Mouse (Mus musculus) stomach, embryonic 16.5 days (tissue): ENCODE results near the gene Adam10. TPM values are rescaled to one million over a fixed set of nuclear protein-coding genes. Genes with fewer than 3 reads are reported as not detected.

Experiments
- ATAC-seq: fragments of 200-750 bp; cut with Nextera tagmentation; 2 replicates; pipeline ENCODE4 v1.8.0; 2017; ENCODE audit warnings: moderate number of reproducible peaks, moderate TSS enrichment; ENCODE audit not compliant: insufficient read depth, low FRiP score
- H3K27ac ChIP-seq: fragments of 300-500 bp; sonication (generic); 2 replicates; pipeline ENCODE4 v1.5.1; 2014; ENCODE audit warnings: low read length
- H3K27me3 ChIP-seq: fragments of 300-500 bp; sonication (generic); 2 replicates; pipeline ENCODE4 v1.6.1; 2014; ENCODE audit warnings: low read length, control low read depth, mixed read lengths; ENCODE audit not compliant: control insufficient read depth, insufficient read depth
- H3K36me3 ChIP-seq: fragments of 300-500 bp; sonication (generic); 2 replicates; pipeline ENCODE4 v1.6.1; 2014; ENCODE audit warnings: low read length; ENCODE audit not compliant: control insufficient read depth, insufficient read depth
- H3K4me1 ChIP-seq: fragments of 300-500 bp; sonication (generic); 2 replicates; pipeline ENCODE4 v1.6.1; 2014; ENCODE audit warnings: low read length, control low read depth, mixed read lengths; ENCODE audit not compliant: control insufficient read depth, insufficient read depth
- H3K4me2 ChIP-seq: fragments of 300-500 bp; sonication (generic); 2 replicates; pipeline ENCODE4 v1.6.1; 2014; ENCODE audit warnings: low read depth, low read length, mixed read lengths
- H3K4me3 ChIP-seq: fragments of 300-500 bp; sonication (generic); replicated peaks from 2 replicates; pipeline ENCODE4 v1.5.1; 2014; ENCODE audit warnings: mild to moderate bottlenecking, low read length
- H3K9ac ChIP-seq: fragments of 300-500 bp; sonication (generic); 2 replicates; pipeline ENCODE4 v1.6.1; 2014; ENCODE audit warnings: low read length
- H3K9me3 ChIP-seq: fragments of 300-500 bp; sonication (generic); replicated peaks from 2 replicates; pipeline ENCODE4 v1.6.1; 2016; ENCODE audit warnings: low read length, control low read depth; ENCODE audit not compliant: control insufficient read depth
- WGBS: fragments of 180-500 bp; shearing (Covaris S2); extraction: QIAGEN DNeasy Blood & Tissue Kit; methylation state at CpG from one replicate; pipeline ENCODE4 v1.1.7; 2014; 5-methylcytosine and 5-hydroxymethylcytosine counted together
- polyA plus RNA-seq: library from polyadenylated mRNA; unstranded; fragments of >200 nt; fragmentation: Nextera tagmentation; extraction: Ambion mirVana; gene quantifications from 2 replicates; pipeline ENCODE4 v1.2.1, GENCODE M21; 2015

The Adam10 gene
- polyA plus RNA-seq, 1 experiment from 2014 or later = 85.7 TPM

GRCm38 (mm10) chr9:70731079-70731478 lies 52.3 kb downstream of the Adam10 start:
- H3K9me3 ChIP-seq = no peaks in the 10 kb centered on the region
- H3K27ac ChIP-seq = no peak overlapping the region
- no peak overlapping the region for H3K4me2 ChIP-seq
- no peak overlapping the region for H3K4me3 ChIP-seq
- H3K36me3 ChIP-seq = no peaks in the 10 kb centered on the region
- H3K4me1 ChIP-seq = no peaks in the 10 kb centered on the region; the same call in 1 of the 2 replicates
- no peaks in the 10 kb centered on the region for H3K27me3 ChIP-seq
- H3K9ac ChIP-seq = no peak overlapping the region
- no peak for ATAC-seq

- ATAC-seq = no peak
- H3K27me3 ChIP-seq = no peaks in the 10 kb centered on the region
- H3K4me2 ChIP-seq = no peak overlapping the region
Measured at GRCm38 (mm10) chr9:70733208-70733607, 54.4 kb downstream of the Adam10 start.

GRCm38 (mm10) chr9:70739998-70740397 lies 61.2 kb downstream of the Adam10 start:
- Histone ChIP-seq H3K4me2 (no peak overlapping the region), H3K36me3 (no peaks in the 10 kb centered on the region), H3K27me3 (no peaks in the 10 kb centered on the region), H3K27ac (no peak overlapping the region), H3K9me3 (no peaks in the 10 kb centered on the region), H3K4me1 (no peaks in the 10 kb centered on the region), H3K4me3 (no peak overlapping the region), H3K9ac (no peak overlapping the region)
- 83% methylated on average over 5 of the region's 5 CpGs for WGBS
- ATAC-seq = no peak

More at GRCm38 (mm10) chr9:70733208-70733607, 54.4 kb downstream of the Adam10 start:
- H3K4me3 ChIP-seq = no peak overlapping the region
- no peak overlapping the region for H3K9ac ChIP-seq
- H3K36me3 ChIP-seq = no peaks in the 10 kb centered on the region
- H3K27ac ChIP-seq = no peak overlapping the region
- 95% methylated on average over 2 of the region's 2 CpGs for WGBS
- H3K9me3 ChIP-seq = no peaks in the 10 kb centered on the region
- H3K4me1 ChIP-seq = no peaks in the 10 kb centered on the region

GRCm38 (mm10) chr9:70751504-70752222 lies 72.9 kb downstream of the Adam10 start:
- Histone ChIP-seq H3K27ac (no peak overlapping the region), H3K4me2 (no peak overlapping the region), H3K27me3 (no peaks in the 10 kb centered on the region), H3K4me1 (no peaks in the 10 kb centered on the region), H3K36me3 (0 out of 2 replicates have a peak, but pooled peaks cover 11% of the 10 kb centered on the region), H3K9me3 (no peaks in the 10 kb centered on the region), H3K9ac (no peak overlapping the region), H3K4me3 (no peak overlapping the region)
- no peak for ATAC-seq
- 81% methylated on average over 3 of the region's 3 CpGs for WGBS

DNA sequence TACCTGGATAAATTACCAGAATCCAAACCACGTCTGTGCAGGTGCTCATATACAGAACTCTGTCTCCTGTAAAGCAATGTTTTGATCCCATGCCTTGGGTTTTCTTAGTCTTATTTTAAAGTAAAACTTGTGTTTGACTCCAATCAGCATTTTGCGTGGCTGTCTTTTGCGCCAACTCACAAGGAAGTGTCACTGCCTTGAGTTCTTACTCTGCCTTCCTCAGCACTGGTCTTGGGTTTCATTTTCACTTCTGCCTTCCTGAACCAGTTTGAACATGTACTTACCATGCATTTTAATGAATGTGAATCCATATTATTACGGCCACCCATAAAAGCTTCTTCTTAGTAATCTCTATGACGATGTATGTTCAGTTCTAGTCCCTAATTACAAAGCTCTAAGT lies 82.2 kb downstream of the Adam10 start:
- WGBS = 84% methylated on average over 5 of the region's 5 CpGs
- ATAC-seq = no peak
- no peaks in the 10 kb centered on the region for H3K4me1 ChIP-seq
- H3K4me3 ChIP-seq = no peak overlapping the region
- H3K9me3 ChIP-seq = no peaks in the 10 kb centered on the region
- H3K27me3 ChIP-seq = no peaks in the 10 kb centered on the region
- no peak overlapping the region for H3K27ac ChIP-seq
- no peak overlapping the region for H3K9ac ChIP-seq
- H3K36me3 ChIP-seq = peaks cover 9% of the 10 kb centered on the region; the same call in 1 of the 2 replicates
- no peak overlapping the region for H3K4me2 ChIP-seq

GRCm38 (mm10) chr9:70775517-70775916 lies 96.7 kb downstream of the Adam10 start:
- ATAC-seq = no peak
- 92% methylated on average over 2 of the region's 2 CpGs for WGBS
- Histone ChIP-seq H3K4me3 (no peak overlapping the region), H3K36me3 (peaks cover 12% of the 10 kb centered on the region; the same call in 1 of the 2 replicates), H3K9me3 (no peaks in the 10 kb centered on the region), H3K9ac (no peak overlapping the region), H3K4me2 (no peak overlapping the region), H3K27me3 (no peaks in the 10 kb centered on the region), H3K27ac (no peak overlapping the region), H3K4me1 (no peaks in the 10 kb centered on the region)

- Histone ChIP-seq H3K9ac (no peak overlapping the region), H3K27me3 (no peaks in the 10 kb centered on the region), H3K4me2 (no peak overlapping the region), H3K4me3 (no peak overlapping the region), H3K4me1 (no peaks in the 10 kb centered on the region), H3K36me3 (0 out of 2 replicates have a peak, but pooled peaks cover 5% of the 10 kb centered on the region), H3K9me3 (no peaks in the 10 kb centered on the region), H3K27ac (no peak overlapping the region)
- no peak for ATAC-seq
- WGBS = 78% methylated on average over 3 of the region's 3 CpGs
Measured at GRCm38 (mm10) chr9:70782191-70782590, 103.4 kb downstream of the Adam10 start.

GRCm38 (mm10) chr9:70788705-70789104 lies 109.9 kb downstream of the Adam10 start:
- H3K9ac ChIP-seq = no peak overlapping the region
- H3K4me2 ChIP-seq = no peak overlapping the region
- no peak for ATAC-seq
- no peaks in the 10 kb centered on the region for H3K27me3 ChIP-seq
- no peak overlapping the region for H3K27ac ChIP-seq
- WGBS = 83% methylated on average over 7 of the region's 7 CpGs
- H3K4me3 ChIP-seq = no peak overlapping the region
- H3K4me1 ChIP-seq = no peaks in the 10 kb centered on the region
- no peaks in the 10 kb centered on the region for H3K9me3 ChIP-seq
- no peaks in the 10 kb centered on the region for H3K36me3 ChIP-seq

DNA sequence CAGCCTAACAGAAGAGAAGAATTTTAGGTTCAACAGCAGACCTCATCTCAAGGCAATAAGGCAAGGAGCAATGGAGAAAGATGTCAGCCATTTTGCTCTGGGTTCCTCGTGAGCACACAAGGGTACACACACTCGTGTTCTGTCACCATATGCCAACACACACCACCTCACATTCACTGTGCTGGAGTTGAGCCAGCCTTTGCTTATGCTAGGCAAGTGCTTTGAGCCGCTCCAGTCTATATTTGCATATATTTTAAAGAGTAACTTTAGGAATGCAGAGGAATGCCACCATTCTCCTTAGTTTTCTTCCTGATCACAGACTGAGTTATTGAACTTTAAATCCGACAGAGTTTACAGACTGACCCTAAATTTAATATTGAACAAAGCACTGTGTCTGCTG lies 111.8 kb downstream of the Adam10 start:
- Histone ChIP-seq H3K36me3 (no peaks in the 10 kb centered on the region), H3K27me3 (no peaks in the 10 kb centered on the region), H3K4me3 (no peak overlapping the region), H3K27ac (no peak overlapping the region), H3K9me3 (no peaks in the 10 kb centered on the region), H3K4me1 (0 out of 2 replicates have a peak, but pooled peaks cover 6% of the 10 kb centered on the region), H3K9ac (no peak overlapping the region), H3K4me2 (no peak overlapping the region)
- 74% methylated on average over 4 of the region's 4 CpGs for WGBS
- ATAC-seq = no peak
